ENCODE assay signal across 8 mouse cellular contexts in the genomic region with DNA sequence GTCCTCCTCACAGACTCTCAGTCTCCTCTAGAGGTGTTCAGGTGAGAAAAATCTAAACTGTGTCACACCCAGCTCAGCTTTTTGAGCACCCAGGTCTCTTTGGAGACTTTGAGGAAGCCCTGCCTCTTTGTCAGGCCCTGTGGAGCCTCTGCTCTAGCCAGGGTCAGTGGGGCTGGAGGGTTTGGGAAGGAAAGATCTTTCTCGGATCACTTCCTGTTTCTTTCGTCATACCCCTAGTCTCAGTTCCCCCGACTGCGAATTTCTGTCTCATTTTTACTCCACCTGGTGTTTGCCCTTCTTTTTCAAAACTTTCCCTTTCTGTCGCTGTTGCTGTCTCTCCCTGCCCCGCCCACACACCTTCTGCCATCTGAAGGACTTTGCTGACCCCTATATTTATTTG. TPM values are rescaled to one million over a fixed set of nuclear protein-coding genes. Genes with fewer than 3 reads are reported as not detected.
DNase-seq lines count a peak whose midpoint lies in the region; ATAC-seq and TF ChIP-seq lines count a peak whose summit lies in the region.

No protein-coding gene starts in this region.

- no peaks in the 10 kb centered on the region for H3K27me3 ChIP-seq in liver, adult 2 months (ENCODE audit: control insufficient read depth, insufficient read depth, low read length)
- H3K27me3 ChIP-seq in embryonic facial prominence, embryonic 13.5 days, result no peaks in the 10 kb centered on the region
- H3K27me3 ChIP-seq in liver, postnatal 0 days (ENCODE audit: insufficient read depth, low read length), result no peaks in the 10 kb centered on the region
- no peaks in the 10 kb centered on the region for H3K27me3 ChIP-seq in cerebellum, adult 2 months (ENCODE audit: control insufficient read depth, insufficient read depth, low read length)

- TF ChIP-seq POLR2A in liver, adult 2 months (IDR thresholded peaks at IDR 0.05; ENCODE audit: extremely low read depth, insufficient read depth, low read length), result no peak
- TF ChIP-seq POLR2A in cerebellum, adult 2 months (IDR thresholded peaks at IDR 0.05; ENCODE audit: borderline replicate concordance, insufficient read depth, low read length), result no peak

- no peaks in the 10 kb centered on the region for H3K79me2 ChIP-seq in liver, adult 2 months (ENCODE audit: control insufficient read depth, insufficient read depth, low read length)

- TF ChIP-seq EP300 in liver, postnatal 0 days (IDR thresholded peaks at IDR 0.05; ENCODE audit: low read depth), result no peak

- no peak for DNase-seq in gastrocnemius, adult 2 months
- DNase-seq in gastrocnemius, postnatal 14 days, result no peak
- DNase-seq in liver, adult 2 months (ENCODE audit: extremely low read depth, low read depth, low spot score), result no peak
- no peak for DNase-seq in liver
- DNase-seq in liver, postnatal 0 days, result no peak
- no peak for DNase-seq in layer of hippocampus, adult 18-20 months (ENCODE audit: low spot score in 2 of 2)
- DNase-seq in cerebellum, adult 2 months, result no peak

- H3K36me3 ChIP-seq in liver, adult 2 months (ENCODE audit: control insufficient read depth, insufficient read depth, low read length), result peaks cover 13% of the 10 kb centered on the region
- peaks cover 66% of the 10 kb centered on the region for H3K36me3 ChIP-seq in embryonic facial prominence, embryonic 13.5 days
- H3K36me3 ChIP-seq in liver, postnatal 0 days (replicated peaks; ENCODE audit: insufficient read depth, low read length), result peaks cover 43% of the 10 kb centered on the region

- no peak for ATAC-seq in embryonic facial prominence, embryonic 13.5 days (ENCODE audit: insufficient number of reproducible peaks, insufficient read depth, low FRiP score, low TSS enrichment, low read depth)
- ATAC-seq in liver, postnatal 0 days, result no peak

- intact Hi-C loops in gastrocnemius, adult 2 months (cut with DNase I), result no loop called here
- intact Hi-C loops in gastrocnemius, postnatal 14 days (cut with DNase I; ENCODE audit: low total_unique reads), result loop anchor here (5.0 kb wide), 2 partner anchors 42 to 52 kb away; no protein-coding TSS in a partner anchor

- 0 out of 2 replicates have a peak overlapping the region, but pooled peaks have one; percentile 75 for H3K4me2 ChIP-seq in embryonic facial prominence, embryonic 13.5 days
- peak overlapping the region; percentile 81 for H3K4me2 ChIP-seq in liver, postnatal 0 days (ENCODE audit: low read depth, low read length)

- TF ChIP-seq CTCF in gastrocnemius, adult 2 months (IDR thresholded peaks at IDR 0.05), result no peak
- no peak for TF ChIP-seq CTCF in liver, adult 2 months (IDR thresholded peaks at IDR 0.05; ENCODE audit: low read depth, low read length)
- TF ChIP-seq CTCF in liver, postnatal 0 days (IDR thresholded peaks at IDR 0.05; ENCODE audit: low read depth), result no peak
- TF ChIP-seq CTCF in cerebellum, adult 2 months (IDR thresholded peaks at IDR 0.05; ENCODE audit: borderline replicate concordance, insufficient read depth, low read depth, low read length), result no peak

- H3K4me3 ChIP-seq in gastrocnemius, adult 2 months, result peak overlapping the region; percentile 79
- H3K4me3 ChIP-seq in liver, adult 2 months (ENCODE audit: insufficient read depth, low read depth, low read length), result no peak overlapping the region
- H3K4me3 ChIP-seq in embryonic facial prominence, embryonic 13.5 days, result no peak overlapping the region
- H3K4me3 ChIP-seq in liver, postnatal 0 days (ENCODE audit: low read depth, low read length), result no peak overlapping the region
- no peak overlapping the region for H3K4me3 ChIP-seq in cerebellum, adult 2 months (replicated peaks; ENCODE audit: insufficient read depth, low read depth, low read length)

- 69% methylated on average over 6 of the region's 6 CpGs for WGBS in liver, adult 2 months
- 78% methylated on average over 6 of the region's 6 CpGs for WGBS in embryonic facial prominence, embryonic 13.5 days
- 33% methylated on average over 6 of the region's 6 CpGs for WGBS in liver, postnatal 0 days (ENCODE audit: insufficient replicate concordance)
- 79% methylated on average over 6 of the region's 6 CpGs for WGBS in cerebellum, adult 2 months

- H3K4me1 ChIP-seq in liver, adult 2 months (ENCODE audit: control insufficient read depth, insufficient read depth, low read length), result peaks cover 4% of the 10 kb centered on the region; the same call in 1 of the 2 replicates
- peaks cover 17% of the 10 kb centered on the region for H3K4me1 ChIP-seq in embryonic facial prominence, embryonic 13.5 days
- H3K4me1 ChIP-seq in liver, postnatal 0 days (ENCODE audit: insufficient read depth), result peaks cover 36% of the 10 kb centered on the region
- H3K4me1 ChIP-seq in cerebellum, adult 2 months (ENCODE audit: control insufficient read depth, insufficient read depth, low read length), result peaks cover 32% of the 10 kb centered on the region

- H3K27ac ChIP-seq in gastrocnemius, adult 2 months, result no peak overlapping the region
- peak overlapping the region; percentile 36; the same call in 1 of the 2 replicates for H3K27ac ChIP-seq in liver, adult 2 months (replicated peaks; ENCODE audit: insufficient read depth, low read depth, low read length)
- no peak overlapping the region for H3K27ac ChIP-seq in embryonic facial prominence, embryonic 13.5 days
- H3K27ac ChIP-seq in liver, postnatal 0 days (ENCODE audit: low read depth), result peak overlapping the region; percentile 53; the same call in 1 of the 2 replicates
- H3K27ac ChIP-seq in cerebellum, adult 2 months (ENCODE audit: insufficient read depth, low read length), result no peak overlapping the region

- H3K9ac ChIP-seq in liver, adult 2 months (ENCODE audit: low read depth, low read length), result no peak overlapping the region
- no peak overlapping the region for H3K9ac ChIP-seq in embryonic facial prominence, embryonic 13.5 days
- no peak overlapping the region for H3K9ac ChIP-seq in liver, postnatal 0 days (replicated peaks)

- no peaks in the 10 kb centered on the region for H3K9me3 ChIP-seq in embryonic facial prominence, embryonic 13.5 days
- no peaks in the 10 kb centered on the region for H3K9me3 ChIP-seq in liver, postnatal 0 days (ENCODE audit: low read length)

RNA-seq across cellular contexts. Expression of a gene that starts 1.6 kb away (rescaled TPM):
- 1 to 10 TPM; 3.6 to 5.3 TPM for total RNA-seq in gastrocnemius, adult 2 months (2021)
- total RNA-seq in gastrocnemius, postnatal 14 days (2021), result 1 to 10 TPM; 3.5 to 4.5 TPM
- total RNA-seq in liver, adult 2 months (2014; rRNA removed), result 2.2 and 2.8 TPM in 2 replicates
- 5.8 and 7.7 TPM in 2 replicates for polyA plus RNA-seq in liver, adult 2 months (2012; rRNA removed)
- 19.0 and 21.5 TPM in 2 replicates for polyA plus RNA-seq in embryonic facial prominence, embryonic 13.5 days (2015; fragmentation: Nextera tagmentation; extraction: Ambion mirVana)
- polyA plus RNA-seq in liver, postnatal 0 days (2015; fragmentation: Nextera tagmentation; extraction: Ambion mirVana), result 4.5 TPM in 2 replicates
- 10 to 100 TPM; 75.6 to 78.8 TPM for total RNA-seq in layer of hippocampus, adult 18-20 months (2021)
- 73.9 and 76.9 TPM in 2 replicates for polyA plus RNA-seq in cerebellum, adult 2 months (2012; rRNA removed)

RNA-seq across cellular contexts. Expression of a gene that starts 16.4 kb away (rescaled TPM):
- total RNA-seq in gastrocnemius, adult 2 months (2021), result under 1 TPM in 1 of 2 experiments, not detected in 1; 0.05 TPM
- under 1 TPM; 0.18 to 0.24 TPM for total RNA-seq in gastrocnemius, postnatal 14 days (2021)
- under 0.01 TPM in 1 of 2 replicates, not detected in the other for total RNA-seq in liver, adult 2 months (2014; rRNA removed)
- polyA plus RNA-seq in liver, adult 2 months (2012; rRNA removed), result not detected in 2 replicates
- 0.51 and 0.56 TPM in 2 replicates for polyA plus RNA-seq in embryonic facial prominence, embryonic 13.5 days (2015; fragmentation: Nextera tagmentation; extraction: Ambion mirVana)
- 0.09 and 0.23 TPM in 2 replicates for polyA plus RNA-seq in liver, postnatal 0 days (2015; fragmentation: Nextera tagmentation; extraction: Ambion mirVana)
- total RNA-seq in layer of hippocampus, adult 18-20 months (2021), result 10 to 100 TPM; 54.6 to 58.6 TPM
- polyA plus RNA-seq in cerebellum, adult 2 months (2012; rRNA removed), result 77.1 and 88.3 TPM in 2 replicates

RNA-seq across cellular contexts. Expression of a gene that starts 26.1 kb away (rescaled TPM):
- 10 to 100 TPM; 16.0 to 16.7 TPM for total RNA-seq in gastrocnemius, adult 2 months (2021)
- 10 to 100 TPM; 24.3 to 24.4 TPM for total RNA-seq in gastrocnemius, postnatal 14 days (2021)
- total RNA-seq in liver, adult 2 months (2014; rRNA removed), result 78.6 and 87.2 TPM in 2 replicates
- 47.1 and 52.8 TPM in 2 replicates for polyA plus RNA-seq in liver, adult 2 months (2012; rRNA removed)
- 127 and 144 TPM in 2 replicates for polyA plus RNA-seq in embryonic facial prominence, embryonic 13.5 days (2015; fragmentation: Nextera tagmentation; extraction: Ambion mirVana)
- polyA plus RNA-seq in liver, postnatal 0 days (2015; fragmentation: Nextera tagmentation; extraction: Ambion mirVana), result 12.4 and 18.6 TPM in 2 replicates
- 100 to 1,000 TPM; 240 to 270 TPM for total RNA-seq in layer of hippocampus, adult 18-20 months (2021)
- polyA plus RNA-seq in cerebellum, adult 2 months (2012; rRNA removed), result 162 and 168 TPM in 2 replicates

RNA-seq across cellular contexts. Expression of a gene that starts 43.4 kb away (rescaled TPM):
- total RNA-seq in gastrocnemius, adult 2 months (2021), result 10 to 100 TPM; 15.7 to 21.2 TPM
- 10 to 100 TPM; 13.0 to 13.8 TPM for total RNA-seq in gastrocnemius, postnatal 14 days (2021)
- total RNA-seq in liver, adult 2 months (2014; rRNA removed), result 5.5 and 5.6 TPM in 2 replicates
- 5.4 and 6.7 TPM in 2 replicates for polyA plus RNA-seq in liver, adult 2 months (2012; rRNA removed)
- polyA plus RNA-seq in embryonic facial prominence, embryonic 13.5 days (2015; fragmentation: Nextera tagmentation; extraction: Ambion mirVana), result 20.4 and 22.7 TPM in 2 replicates
- 2.4 TPM in 2 replicates for polyA plus RNA-seq in liver, postnatal 0 days (2015; fragmentation: Nextera tagmentation; extraction: Ambion mirVana)
- 10 to 100 TPM; 13.8 to 16.1 TPM for total RNA-seq in layer of hippocampus, adult 18-20 months (2021)
- 22.6 and 28.2 TPM in 2 replicates for polyA plus RNA-seq in cerebellum, adult 2 months (2012; rRNA removed)

Comparison
In these comparisons a context has a peak if more than half of its experiments do, and no peak if none do; other contexts are left out.
1. H3K27ac ChIP-seq: peak in liver, adult 2 months (single experiment) and liver, postnatal 0 days (single experiment); none in gastrocnemius, adult 2 months (single experiment), embryonic facial prominence, embryonic 13.5 days (single experiment) and cerebellum, adult 2 months (single experiment).
2. RNA of a gene that starts 1.6 kb away (total RNA-seq): 75.6 to 78.8 TPM in layer of hippocampus, adult 18-20 months; 3.6 to 5.3 TPM in gastrocnemius, adult 2 months, 3.5 to 4.5 TPM in gastrocnemius, postnatal 14 days and 2.2 to 2.8 TPM in liver, adult 2 months; every median in the first group is over 10 times any median in the second.
3. RNA of a gene that starts 16.4 kb away (total RNA-seq): 54.6 to 58.6 TPM in layer of hippocampus, adult 18-20 months; 0.18 to 0.24 TPM in gastrocnemius, postnatal 14 days, 0.05 TPM in gastrocnemius, adult 2 months and under 0.01 TPM in liver, adult 2 months; every median in the first group is over 10 times any median in the second.